Mouse (Mus musculus): Measurements from ENCODE around the gene Cct4.

Cct4 gene

DNA sequence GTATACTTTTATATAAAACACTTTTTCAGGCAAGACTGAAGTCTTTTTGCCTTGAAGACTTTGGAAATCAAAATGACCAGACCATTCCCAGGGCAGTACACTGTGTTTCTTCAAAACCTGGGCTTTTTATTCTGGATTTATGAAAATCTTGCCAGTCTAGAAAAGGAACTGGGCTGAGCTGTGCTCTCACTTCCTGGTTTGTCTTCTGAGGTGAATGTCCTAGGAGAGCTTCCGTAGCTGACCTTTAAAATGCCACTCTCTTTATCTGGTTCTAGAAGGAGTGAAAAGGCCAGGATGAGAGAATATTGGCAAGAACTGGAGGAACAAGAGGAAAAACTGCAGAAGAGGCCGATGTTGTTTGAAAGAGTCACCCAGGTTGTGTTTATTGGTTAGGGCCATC lies 32.8 kb downstream of the Cct4 start:
- no peak for DNase-seq (ENCODE audit: low read depth in 2 of 2, low spot score in 2 of 2)

DNA sequence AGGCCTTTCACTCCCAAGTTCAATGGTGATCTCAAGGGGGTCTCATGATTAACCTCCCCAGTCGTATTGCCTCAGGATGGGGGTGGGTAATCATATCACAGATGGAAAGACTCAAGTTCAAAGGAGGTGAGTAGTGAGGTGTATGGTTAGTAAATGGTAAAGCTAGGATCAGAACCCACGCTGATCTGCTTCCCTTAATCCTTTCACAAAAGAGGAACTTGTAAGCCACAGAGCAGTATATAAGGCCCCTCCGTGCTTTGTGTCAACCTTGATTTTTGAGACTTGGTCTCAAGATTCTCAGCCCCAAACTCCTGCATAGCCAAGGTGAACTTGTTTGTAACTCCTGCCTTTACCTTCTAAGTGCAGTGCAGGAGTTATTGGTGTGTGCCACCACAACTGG lies 33.9 kb downstream of the Cct4 start:
- DNase-seq (ENCODE audit: low read depth in 2 of 2, low spot score in 2 of 2) = no peak

DNA sequence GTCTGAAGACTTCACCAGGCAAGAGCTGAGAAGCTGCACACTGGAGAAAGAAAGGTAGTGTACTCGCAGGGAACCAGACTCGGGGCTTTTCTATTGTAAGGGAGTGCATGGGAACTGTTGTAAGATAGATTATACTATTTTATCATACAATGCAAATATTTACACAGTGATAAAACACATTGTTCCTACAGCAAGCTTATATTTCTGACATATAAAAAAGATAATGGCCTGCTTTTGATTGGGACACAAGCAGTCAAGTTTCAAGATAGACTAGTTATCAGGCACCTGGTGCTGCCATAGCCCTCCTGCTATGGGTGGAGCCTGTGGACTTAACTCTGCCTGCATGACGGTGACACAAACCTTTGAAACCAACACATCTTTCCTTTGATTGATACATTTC lies 38.6 kb downstream of the Cct4 start:
- DNase-seq (ENCODE audit: low read depth in 2 of 2, low spot score in 2 of 2) = no peak

DNA sequence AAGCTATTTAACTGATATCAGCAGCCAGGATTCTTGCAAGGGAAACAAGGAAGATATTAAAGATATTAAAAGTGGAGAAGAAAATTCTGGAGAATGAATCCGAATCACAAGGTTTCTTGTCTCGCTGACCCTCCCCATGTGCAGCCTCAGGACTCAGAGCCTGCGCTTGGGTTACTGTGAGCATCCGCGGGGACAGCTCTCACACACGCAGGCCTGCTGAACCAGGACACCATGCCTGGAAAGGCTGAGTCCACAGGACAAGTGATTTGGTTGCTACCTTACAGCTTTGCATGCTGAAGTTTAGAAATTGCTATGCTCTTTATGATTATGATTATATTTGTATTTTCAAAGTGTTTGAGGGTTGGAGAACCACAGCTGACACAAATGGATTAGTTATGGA lies 39.1 kb downstream of the Cct4 start:
- DNase-seq (ENCODE audit: low read depth in 2 of 2, low spot score in 2 of 2) = no peak

DNA sequence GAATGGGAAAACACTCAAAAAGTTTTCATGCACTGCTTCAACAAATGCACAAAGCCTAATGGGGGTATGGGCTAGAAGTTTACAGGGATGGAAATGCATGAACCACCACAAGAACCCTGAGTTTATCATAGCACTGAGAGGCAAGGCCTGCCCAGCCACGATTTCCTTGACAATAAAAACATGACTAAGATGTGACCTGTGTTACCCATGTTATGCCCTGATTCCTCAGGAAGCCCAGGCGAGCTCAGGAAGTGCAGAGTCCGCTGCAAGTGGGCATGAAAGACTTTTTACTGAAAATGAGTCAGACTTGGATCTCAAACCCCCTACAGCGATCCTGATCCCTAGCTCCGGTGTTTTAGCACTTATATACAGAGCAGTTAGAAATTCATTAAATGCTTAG lies 56.9 kb downstream of the Cct4 start:
- no peak for DNase-seq (ENCODE audit: low read depth in 2 of 2, low spot score in 2 of 2)

DNA sequence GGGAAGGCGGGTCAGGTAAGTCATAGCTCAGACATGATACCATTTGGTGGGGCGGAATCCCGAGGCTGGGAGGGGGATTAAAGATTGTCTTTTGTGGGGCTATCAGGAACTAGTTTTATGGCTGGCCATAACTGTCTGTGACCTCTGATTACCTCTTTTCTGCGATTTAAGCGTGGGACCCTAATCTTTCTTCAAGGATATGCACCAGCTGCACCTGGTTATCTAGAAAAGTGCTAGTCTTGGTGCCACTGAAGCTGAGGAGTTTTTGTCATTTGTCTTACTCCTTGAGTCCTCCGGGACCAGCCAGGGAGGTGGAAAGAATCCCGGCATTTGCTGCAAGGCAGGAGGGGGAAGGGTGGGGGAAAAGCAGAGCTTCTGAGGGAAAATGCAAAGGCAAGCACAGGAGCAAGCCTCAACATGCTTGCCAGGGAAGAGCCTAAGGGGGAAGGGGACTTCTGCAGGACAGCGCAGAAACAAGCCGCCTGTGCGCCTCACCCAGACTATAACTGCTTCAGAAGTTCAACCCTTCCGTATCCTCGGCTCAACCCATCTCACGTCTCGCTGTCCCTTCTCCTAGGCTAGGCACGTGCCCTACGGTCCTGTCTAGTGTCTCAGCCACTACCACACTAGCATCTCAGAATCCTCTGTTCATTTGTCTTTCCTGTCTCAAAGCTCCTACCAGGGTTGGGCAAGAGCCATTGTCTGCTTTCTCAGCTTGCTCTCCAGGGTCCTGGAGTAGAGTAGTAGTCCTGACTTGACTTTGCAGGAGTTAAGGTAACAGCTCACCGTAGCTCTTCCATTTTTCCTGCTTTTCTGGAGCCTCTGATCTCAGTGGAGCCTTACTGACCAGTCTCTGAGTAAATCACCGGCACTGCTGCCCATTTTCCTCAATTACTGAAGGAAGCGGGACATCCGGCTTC lies 57.6 kb downstream of the Cct4 start:
- no peak for DNase-seq (ENCODE audit: low read depth in 2 of 2, low spot score in 2 of 2)

DNA sequence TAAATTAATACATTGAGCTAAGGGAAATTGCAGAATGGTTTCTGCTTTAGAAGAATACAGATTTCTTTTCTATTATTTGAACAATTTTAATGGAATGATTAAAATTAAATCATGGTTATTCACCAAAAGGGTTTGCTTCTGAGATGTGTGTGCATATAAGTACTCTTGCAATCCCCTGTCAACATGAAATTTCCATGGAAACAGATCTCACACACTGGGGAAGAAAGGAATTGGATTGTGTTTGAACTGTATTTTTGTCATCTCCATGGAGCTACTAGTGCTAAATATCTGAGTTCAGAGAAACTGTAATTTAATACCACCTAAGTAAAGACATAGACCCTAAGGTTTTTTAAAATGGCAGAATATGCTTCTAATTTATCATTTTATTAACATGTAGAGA lies 59.3 kb downstream of the Cct4 start:
- DNase-seq (ENCODE audit: low read depth in 2 of 2, low spot score in 2 of 2) = no peak

DNA sequence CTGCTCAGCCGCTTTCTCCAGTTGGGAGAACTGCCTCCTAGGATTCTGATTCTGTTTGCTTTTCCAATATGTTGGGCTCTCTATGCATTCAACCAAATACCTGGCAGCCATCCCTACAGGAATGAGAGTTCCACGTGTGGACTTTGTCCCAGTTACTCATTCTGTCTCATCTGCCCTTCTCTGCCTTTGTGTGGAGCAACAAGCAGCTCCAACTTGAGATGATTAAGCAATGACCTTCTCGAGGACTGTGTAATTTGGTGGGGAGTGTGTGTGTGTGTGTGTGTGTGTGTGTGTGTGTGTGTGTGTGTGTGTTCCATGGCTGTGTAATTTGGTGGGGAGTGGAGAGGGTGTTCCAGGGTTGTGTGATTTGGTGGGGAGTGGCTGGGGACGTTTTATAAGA lies 62.0 kb downstream of the Cct4 start:
- DNase-seq (ENCODE audit: low read depth in 2 of 2, low spot score in 2 of 2) = no peak

Data from CD8-positive naive resting alpha-beta T cell, adult 2 months (primary cell).